Mouse (Mus musculus): ENCODE measurements around the gene Gde1.

Gde1 gene

GRCm38 (mm10) chr7:118705101-118705961, at the start of gene Gde1:
Gene Gde1 (minus strand): TSS chr7:118705778.
- peak; percentile 77 for DNase-seq (ENCODE audit: low read depth, low spot score)

- DNase-seq (ENCODE audit: low read depth, low spot score): no peak
Observed at GRCm38 (mm10) chr7:118751625-118752024, 46.0 kb upstream of the Gde1 start.

- no peak for DNase-seq (ENCODE audit: low read depth, low spot score)
Observed at GRCm38 (mm10) chr7:118749706-118750105, 44.1 kb upstream of the Gde1 start.

DNA sequence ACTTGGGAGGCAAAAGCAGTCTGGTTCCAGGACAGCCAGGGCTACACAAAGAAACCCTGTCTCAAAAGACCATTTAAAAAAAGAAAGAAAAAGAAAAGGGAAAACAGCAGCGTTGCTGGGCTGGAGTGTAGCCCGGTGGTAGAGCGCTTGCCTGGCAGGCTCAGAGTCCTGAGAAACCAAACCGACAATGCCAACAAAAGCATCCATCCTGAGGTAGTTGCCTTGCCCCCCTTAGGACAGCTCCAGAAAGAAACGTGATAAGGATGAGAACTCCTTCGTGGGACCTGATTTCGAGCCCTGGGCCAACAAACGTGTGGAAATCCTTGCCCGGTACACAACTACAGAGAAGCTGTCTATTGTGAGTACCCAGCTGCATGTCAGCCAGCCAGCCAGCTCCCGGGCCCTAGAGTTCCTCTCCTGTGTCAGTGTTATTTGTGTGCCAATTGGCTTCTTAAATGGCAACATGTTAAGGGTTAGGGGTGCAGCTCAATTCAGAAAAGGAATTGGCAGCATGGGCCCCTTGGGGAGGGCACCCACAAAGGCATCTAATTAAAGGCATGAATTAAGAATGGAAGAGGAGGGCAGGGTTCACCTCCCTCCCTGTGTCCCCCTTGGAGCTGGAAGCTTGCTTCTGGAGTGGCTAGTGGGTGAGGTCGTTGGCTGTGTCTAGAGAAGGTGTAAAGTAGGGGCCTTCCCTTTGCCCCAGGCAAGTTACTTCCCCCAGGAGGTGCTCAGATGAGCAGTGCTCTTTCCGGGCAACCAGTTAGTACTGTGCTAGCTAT, 42.5 kb upstream of the Gde1 start:
- no peak for DNase-seq (ENCODE audit: low read depth, low spot score)

- DNase-seq (ENCODE audit: low read depth, low spot score): no peak
Observed at GRCm38 (mm10) chr7:118744766-118745165, 39.2 kb upstream of the Gde1 start.

DNA sequence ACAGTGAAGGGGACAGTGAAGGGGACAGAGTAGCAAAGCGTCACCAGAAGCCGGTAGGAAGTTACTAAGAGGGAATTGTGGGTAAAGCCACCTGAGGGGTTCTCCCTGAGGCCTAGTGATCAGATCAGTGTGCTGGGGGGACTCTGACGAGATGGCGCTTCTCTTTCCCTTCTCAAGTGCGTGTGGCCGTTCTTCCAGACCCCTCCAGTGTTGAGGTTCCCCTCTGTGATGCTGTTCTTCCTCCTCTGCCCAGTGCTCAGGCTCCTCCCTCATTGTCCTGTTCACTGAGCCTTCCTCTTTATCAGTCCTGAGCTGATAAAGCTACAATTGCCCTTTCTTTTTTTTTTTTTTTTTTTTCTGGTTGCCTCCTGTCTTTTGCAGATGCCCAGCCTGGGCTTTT, 36.7 kb upstream of the Gde1 start:
- no peak for DNase-seq (ENCODE audit: low read depth, low spot score)

DNA sequence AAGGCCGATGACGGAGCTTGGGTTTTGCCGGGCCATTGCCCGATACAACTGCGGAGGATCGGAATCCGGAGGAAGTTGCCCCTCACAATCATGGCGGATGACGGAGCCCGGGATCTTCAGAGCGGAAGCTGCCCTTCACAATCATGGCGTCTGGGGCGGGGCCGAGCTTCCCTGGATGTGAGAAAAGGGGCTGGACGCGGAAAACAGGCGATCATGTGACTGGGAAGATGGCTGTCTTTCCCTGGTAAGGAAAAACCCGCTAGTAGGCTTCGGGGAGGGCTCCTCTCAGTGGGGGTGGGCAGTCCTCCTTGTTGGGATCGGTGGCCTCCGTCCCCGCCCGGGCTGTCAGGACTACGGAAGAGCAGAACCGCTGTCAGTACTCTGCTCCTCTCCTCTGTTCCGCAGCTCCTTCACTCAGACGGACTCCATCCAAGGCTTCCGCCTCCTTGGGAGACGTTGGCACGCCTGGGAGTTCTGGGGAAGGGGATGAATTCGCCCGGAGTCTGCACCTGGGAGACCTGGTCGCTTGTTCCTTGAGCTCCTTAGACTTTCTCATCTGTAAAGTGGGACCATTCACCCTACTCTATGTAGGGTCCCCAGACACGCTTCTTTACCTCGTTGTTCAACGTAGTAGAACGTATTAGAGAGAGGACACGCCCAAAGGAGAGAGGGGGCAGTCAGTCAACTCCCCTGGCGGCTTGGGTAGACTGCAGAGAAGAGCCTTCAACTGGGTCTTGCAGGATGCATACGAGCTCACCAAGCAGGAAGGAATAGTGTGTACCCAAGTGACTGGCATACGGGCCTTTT, 35.2 kb upstream of the Gde1 start:
- peak; percentile 95 for DNase-seq (ENCODE audit: low read depth, low spot score)

- peak; percentile 67 for DNase-seq (ENCODE audit: low read depth, low spot score)
Observed at GRCm38 (mm10) chr7:118739975-118740531, 34.5 kb upstream of the Gde1 start, which contains the start of gene Vps35l. Gene Vps35l (plus strand): TSS chr7:118740226.

DNA sequence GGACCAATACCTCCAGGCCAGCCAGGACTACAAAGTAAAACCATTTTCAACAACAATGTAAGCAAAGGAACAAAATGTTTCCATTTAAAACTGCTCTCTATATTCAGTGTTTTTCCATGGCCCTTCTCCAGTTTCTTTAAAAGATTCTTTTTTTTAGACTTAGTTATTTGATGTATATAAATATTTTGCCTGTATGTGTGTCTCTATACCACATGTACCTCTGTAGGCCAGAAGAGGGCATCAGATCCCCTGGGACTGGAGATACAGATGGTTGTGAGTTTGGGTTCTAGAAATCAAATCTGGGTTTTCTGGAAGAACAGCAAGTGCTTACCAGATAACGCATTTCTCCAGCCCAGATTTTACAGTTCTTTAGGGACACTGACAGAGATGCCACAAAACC, 33.2 kb upstream of the Gde1 start:
- DNase-seq (ENCODE audit: low read depth, low spot score): no peak

GRCm38 (mm10) chr7:118733225-118733624, 27.6 kb upstream of the Gde1 start:
- DNase-seq (ENCODE audit: low read depth, low spot score): no peak

- no peak for DNase-seq (ENCODE audit: low read depth, low spot score)
Observed at GRCm38 (mm10) chr7:118731781-118732180, 26.2 kb upstream of the Gde1 start.

DNA sequence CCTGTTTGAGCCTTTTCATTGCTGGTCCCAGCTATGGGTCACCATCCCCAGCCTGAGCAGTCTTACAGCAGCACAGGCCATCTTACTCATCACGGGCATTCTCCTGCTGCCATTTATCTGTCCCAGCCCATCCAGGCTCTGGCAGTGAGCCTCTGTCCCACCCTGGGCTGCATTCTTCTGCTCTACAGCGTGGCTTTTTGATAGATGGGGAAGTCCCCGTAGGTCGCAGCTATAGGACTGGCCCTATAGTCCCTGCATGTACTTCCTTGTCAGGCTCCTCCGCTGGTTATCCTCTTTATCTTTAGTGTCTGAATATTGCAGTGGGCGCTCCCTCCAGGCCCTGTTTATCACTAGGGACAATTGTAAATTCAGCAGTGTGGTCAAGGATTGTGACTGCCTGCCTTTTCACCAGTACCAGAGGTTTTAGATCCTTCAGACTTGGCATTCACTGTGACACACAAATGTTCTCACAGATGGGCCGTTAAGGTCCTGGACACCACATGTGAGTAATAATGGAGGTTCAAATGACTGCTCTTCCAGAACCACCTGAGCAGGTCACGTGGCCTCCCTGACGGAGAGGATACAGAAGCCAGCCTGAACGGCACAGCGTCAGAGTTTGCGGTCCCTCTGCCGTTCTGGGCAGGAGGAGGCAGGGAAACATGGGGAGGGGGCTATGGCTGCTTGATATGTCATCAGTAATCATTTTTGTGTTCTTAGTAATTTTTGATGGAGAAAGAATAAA, 23.4 kb upstream of the Gde1 start:
- no peak for DNase-seq (ENCODE audit: low read depth, low spot score)

GRCm38 (mm10) chr7:118725459-118725858, 19.9 kb upstream of the Gde1 start:
- no peak for DNase-seq (ENCODE audit: low read depth, low spot score)

GRCm38 (mm10) chr7:118723927-118724326, 18.3 kb upstream of the Gde1 start:
- DNase-seq (ENCODE audit: low read depth, low spot score): no peak

GRCm38 (mm10) chr7:118718066-118718465, 12.5 kb upstream of the Gde1 start:
- no peak for DNase-seq (ENCODE audit: low read depth, low spot score)

DNA sequence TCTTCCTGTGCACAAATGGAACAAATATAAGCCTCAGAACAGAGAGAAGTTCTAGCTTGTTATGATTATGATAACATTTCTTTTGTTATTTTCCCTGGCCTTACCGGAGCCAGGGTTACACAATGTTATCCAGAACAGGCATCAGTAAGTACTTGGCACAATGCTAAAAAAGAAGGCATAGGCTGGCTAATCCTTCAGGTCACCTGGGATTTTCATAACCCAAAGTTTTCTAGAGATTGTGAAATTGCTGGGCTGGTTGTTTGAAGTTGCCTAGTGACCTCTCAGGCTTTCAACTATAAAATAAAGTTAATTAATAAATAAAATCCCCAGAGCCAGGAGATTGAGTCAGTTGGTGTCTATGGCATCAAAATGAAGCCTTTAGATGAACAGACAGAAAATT, 9.3 kb upstream of the Gde1 start:
- no peak for DNase-seq (ENCODE audit: low read depth, low spot score)

- DNase-seq (ENCODE audit: low read depth, low spot score): peak; percentile 92
Observed at GRCm38 (mm10) chr7:118712228-118713173, 6.9 kb upstream of the Gde1 start, which contains the start of gene Ccp110. Gene Ccp110 (plus strand): TSS chr7:118712552.

DNA sequence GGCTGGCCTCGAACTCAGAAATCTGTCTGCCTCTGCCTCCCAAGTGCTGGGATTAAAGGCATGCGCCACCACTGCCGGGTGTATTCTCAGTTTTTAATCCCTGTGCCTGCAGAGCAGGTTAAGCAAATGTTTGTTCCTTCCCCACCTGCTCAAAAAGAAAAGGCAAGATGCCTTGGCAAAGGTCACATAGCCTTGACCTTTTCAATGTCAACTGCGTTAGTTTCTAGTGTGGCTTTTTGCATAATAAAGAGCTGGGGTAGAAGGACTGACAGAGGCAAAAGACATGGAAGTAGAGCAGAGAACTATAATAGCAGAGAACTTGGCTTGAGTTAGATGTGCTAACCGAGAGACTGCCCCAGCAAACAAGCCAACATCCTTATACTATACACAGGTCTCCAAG, 5.2 kb upstream of the Gde1 start:
- DNase-seq (ENCODE audit: low read depth, low spot score): no peak

- no peak for DNase-seq (ENCODE audit: low read depth, low spot score)
Observed at GRCm38 (mm10) chr7:118708002-118708401, 2.4 kb upstream of the Gde1 start.

GRCm38 (mm10) chr7:118707216-118707615, 1.6 kb upstream of the Gde1 start:
- DNase-seq (ENCODE audit: low read depth, low spot score): no peak

Measured in retina, adult 2 months (tissue).